Mouse (Mus musculus): ENCODE results near the gene Ret. TPM values are rescaled to one million over a fixed set of nuclear protein-coding genes. Genes with fewer than 3 reads are reported as not detected.

The Ret gene
- polyA plus RNA-seq, 1 experiment from 2014 or later: 7.8 TPM

GRCm38 (mm10) chr6:118138731-118139709, 58.5 kb downstream of the Ret start, which contains the start of gene Csgalnact2:
Gene Csgalnact2 (minus strand): TSS chr6:118139140.
- Histone ChIP-seq H3K9ac (ENCODE audit: low read depth, low read length) (peak within 1 kb of the TSS; percentile 80), H3K4me3 (ENCODE audit: low read depth, low read length) (peak within 1 kb of the TSS; percentile 69), H3K4me1 (ENCODE audit: control insufficient read depth, insufficient read depth, low read length) (peaks cover 7% of the 10 kb centered on the region), H3K36me3 (ENCODE audit: control insufficient read depth, insufficient read depth, low read length) (no peaks in the 10 kb centered on the region), H3K9me3 (replicated peaks; ENCODE audit: control insufficient read depth, low read length, poor library complexity, severe bottlenecking) (no peaks in the 10 kb centered on the region), H3K27me3 (ENCODE audit: control insufficient read depth, insufficient read depth, low read depth, low read length) (no peaks in the 10 kb centered on the region), H3K4me2 (ENCODE audit: low read length) (peak within 1 kb of the TSS; percentile 89), H3K27ac (ENCODE audit: low read length) (peak within 1 kb of the TSS; percentile 78)
- 5% methylated on average over 65 of the region's 66 CpGs for WGBS
- ATAC-seq: peak; percentile 99

DNA sequence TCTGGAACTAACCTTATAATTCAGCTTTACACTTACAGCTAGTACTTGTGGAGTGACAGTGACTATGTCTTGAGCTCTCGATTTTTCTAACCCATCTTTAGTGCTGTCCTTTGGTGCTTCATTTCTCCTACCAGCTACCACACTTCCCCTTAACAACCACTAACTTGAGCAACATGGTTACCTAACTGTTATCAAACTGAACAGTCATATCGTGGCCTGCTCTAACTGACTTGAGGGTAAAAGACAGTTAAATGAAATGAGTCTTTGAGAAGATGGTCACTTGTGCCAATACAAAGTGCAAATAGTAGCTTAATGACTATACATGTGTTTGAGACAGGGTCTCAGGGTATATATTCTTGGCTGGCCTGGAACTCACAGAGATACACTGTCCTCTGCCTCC, 60.4 kb downstream of the Ret start:
- no peak for ATAC-seq
- Histone ChIP-seq H3K4me2 (ENCODE audit: low read length) (no peak overlapping the region), H3K36me3 (ENCODE audit: control insufficient read depth, insufficient read depth, low read length) (no peaks in the 10 kb centered on the region), H3K4me1 (ENCODE audit: control insufficient read depth, insufficient read depth, low read length) (peaks cover 7% of the 10 kb centered on the region), H3K9me3 (replicated peaks; ENCODE audit: control insufficient read depth, low read length, poor library complexity, severe bottlenecking) (no peaks in the 10 kb centered on the region), H3K4me3 (ENCODE audit: low read depth, low read length) (no peak overlapping the region), H3K27me3 (ENCODE audit: control insufficient read depth, insufficient read depth, low read depth, low read length) (no peaks in the 10 kb centered on the region), H3K27ac (ENCODE audit: low read length) (no peak overlapping the region), H3K9ac (ENCODE audit: low read depth, low read length) (0 out of 2 replicates have a peak overlapping the region, but pooled peaks have one; percentile 14)
- whole genome bisulfite sequencing: 87% methylated on average over 2 of the region's 2 CpGs

DNA sequence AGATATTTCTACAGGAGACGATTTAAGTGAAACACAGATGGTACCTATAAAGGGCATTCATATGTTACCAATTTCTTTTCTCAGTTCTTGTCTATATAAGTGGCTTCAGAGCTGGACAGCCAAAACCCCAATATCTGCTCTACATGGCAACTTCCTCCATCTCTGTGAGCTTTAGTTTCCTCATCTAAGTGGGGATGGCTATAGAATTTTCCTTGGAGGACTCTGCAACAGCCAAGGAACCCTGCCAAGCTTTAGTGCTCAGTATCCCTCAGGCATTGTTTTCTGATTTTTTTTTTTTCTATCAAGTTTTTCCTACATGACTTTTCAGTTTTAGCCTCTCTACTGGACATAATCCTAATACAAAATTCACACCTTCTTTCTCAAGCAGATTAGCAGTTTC, 63.1 kb downstream of the Ret start:
- Histone ChIP-seq H3K27ac (ENCODE audit: low read length) (no peak overlapping the region), H3K4me1 (ENCODE audit: control insufficient read depth, insufficient read depth, low read length) (peaks cover 7% of the 10 kb centered on the region), H3K4me3 (ENCODE audit: low read depth, low read length) (no peak overlapping the region), H3K27me3 (ENCODE audit: control insufficient read depth, insufficient read depth, low read depth, low read length) (no peaks in the 10 kb centered on the region), H3K36me3 (ENCODE audit: control insufficient read depth, insufficient read depth, low read length) (no peaks in the 10 kb centered on the region), H3K9me3 (replicated peaks; ENCODE audit: control insufficient read depth, low read length, poor library complexity, severe bottlenecking) (no peaks in the 10 kb centered on the region), H3K9ac (ENCODE audit: low read depth, low read length) (no peak overlapping the region), H3K4me2 (ENCODE audit: low read length) (no peak overlapping the region)
- ATAC-seq: no peak
- WGBS: 89% methylated on average over 1 of the region's 1 CpGs

- Histone ChIP-seq H3K27me3 (ENCODE audit: control insufficient read depth, insufficient read depth, low read depth, low read length) (no peaks in the 10 kb centered on the region), H3K4me1 (ENCODE audit: control insufficient read depth, insufficient read depth, low read length) (no peaks in the 10 kb centered on the region), H3K9ac (ENCODE audit: low read depth, low read length) (no peak overlapping the region), H3K9me3 (replicated peaks; ENCODE audit: control insufficient read depth, low read length, poor library complexity, severe bottlenecking) (no peaks in the 10 kb centered on the region), H3K4me2 (ENCODE audit: low read length) (no peak overlapping the region), H3K36me3 (ENCODE audit: control insufficient read depth, insufficient read depth, low read length) (0 out of 2 replicates have a peak, but pooled peaks cover 3% of the 10 kb centered on the region), H3K27ac (ENCODE audit: low read length) (no peak overlapping the region), H3K4me3 (ENCODE audit: low read depth, low read length) (no peak overlapping the region)
- no peak for ATAC-seq
- WGBS: 80% methylated on average over 2 of the region's 2 CpGs
Observed at GRCm38 (mm10) chr6:118130022-118130421, 67.5 kb downstream of the Ret start.

DNA sequence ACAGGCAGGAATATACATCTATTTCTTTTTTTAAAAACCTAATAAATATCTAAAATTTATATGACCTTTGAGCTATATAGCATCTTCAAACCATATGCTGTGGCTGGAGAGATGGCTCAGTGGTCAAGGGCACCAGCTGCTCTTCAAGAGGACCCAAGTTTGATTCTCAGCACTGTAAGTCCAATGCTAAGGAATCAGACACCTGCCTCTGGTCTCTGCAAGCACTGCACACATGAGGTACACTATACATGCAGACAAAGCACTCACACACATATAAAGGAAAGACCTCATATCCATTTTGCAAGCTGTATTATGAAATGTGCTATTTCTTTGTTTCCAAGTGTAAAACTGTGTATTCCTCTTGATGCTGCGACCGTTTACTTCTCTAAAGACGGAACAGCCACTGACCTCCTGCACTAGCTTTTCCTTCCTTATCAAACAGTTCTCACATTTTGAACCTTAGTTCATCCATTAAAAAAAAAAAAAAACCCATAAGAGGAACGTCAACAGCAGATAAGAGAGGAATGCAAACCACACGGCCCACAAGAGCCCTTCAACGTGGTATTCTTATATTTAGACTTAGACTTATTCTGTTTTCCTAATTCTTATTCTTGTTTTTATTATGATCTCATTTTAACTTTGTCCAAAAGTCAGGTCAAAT, 69.6 kb downstream of the Ret start:
- WGBS: 93% methylated on average over 6 of the region's 6 CpGs
- Histone ChIP-seq H3K36me3 (ENCODE audit: control insufficient read depth, insufficient read depth, low read length) (peaks cover 10% of the 10 kb centered on the region; the same call in 1 of the 2 replicates), H3K4me2 (ENCODE audit: low read length) (no peak overlapping the region), H3K27me3 (ENCODE audit: control insufficient read depth, insufficient read depth, low read depth, low read length) (no peaks in the 10 kb centered on the region), H3K4me1 (ENCODE audit: control insufficient read depth, insufficient read depth, low read length) (no peaks in the 10 kb centered on the region), H3K4me3 (ENCODE audit: low read depth, low read length) (no peak overlapping the region), H3K27ac (ENCODE audit: low read length) (no peak overlapping the region), H3K9ac (ENCODE audit: low read depth, low read length) (no peak overlapping the region), H3K9me3 (replicated peaks; ENCODE audit: control insufficient read depth, low read length, poor library complexity, severe bottlenecking) (no peaks in the 10 kb centered on the region)
- no peak for ATAC-seq

- Histone ChIP-seq H3K4me1 (ENCODE audit: control insufficient read depth, insufficient read depth, low read length) (no peaks in the 10 kb centered on the region), H3K9ac (ENCODE audit: low read depth, low read length) (no peak overlapping the region), H3K4me2 (ENCODE audit: low read length) (no peak overlapping the region), H3K36me3 (ENCODE audit: control insufficient read depth, insufficient read depth, low read length) (peaks cover 10% of the 10 kb centered on the region; the same call in 1 of the 2 replicates), H3K4me3 (ENCODE audit: low read depth, low read length) (no peak overlapping the region), H3K27me3 (ENCODE audit: control insufficient read depth, insufficient read depth, low read depth, low read length) (no peaks in the 10 kb centered on the region), H3K27ac (ENCODE audit: low read length) (no peak overlapping the region), H3K9me3 (replicated peaks; ENCODE audit: control insufficient read depth, low read length, poor library complexity, severe bottlenecking) (no peaks in the 10 kb centered on the region)
- WGBS: 88% methylated on average over 7 of the region's 7 CpGs
- no peak for ATAC-seq
Observed at GRCm38 (mm10) chr6:118127198-118127597, 70.3 kb downstream of the Ret start.

- Histone ChIP-seq H3K9ac (ENCODE audit: low read depth, low read length) (no peak overlapping the region), H3K4me1 (ENCODE audit: control insufficient read depth, insufficient read depth, low read length) (no peaks in the 10 kb centered on the region), H3K4me2 (ENCODE audit: low read length) (no peak overlapping the region), H3K27me3 (ENCODE audit: control insufficient read depth, insufficient read depth, low read depth, low read length) (no peaks in the 10 kb centered on the region), H3K9me3 (replicated peaks; ENCODE audit: control insufficient read depth, low read length, poor library complexity, severe bottlenecking) (no peaks in the 10 kb centered on the region), H3K27ac (ENCODE audit: low read length) (no peak overlapping the region), H3K4me3 (ENCODE audit: low read depth, low read length) (no peak overlapping the region), H3K36me3 (ENCODE audit: control insufficient read depth, insufficient read depth, low read length) (peaks cover 10% of the 10 kb centered on the region; the same call in 1 of the 2 replicates)
- no peak for ATAC-seq
Observed at GRCm38 (mm10) chr6:118126577-118126976, 70.9 kb downstream of the Ret start.

DNA sequence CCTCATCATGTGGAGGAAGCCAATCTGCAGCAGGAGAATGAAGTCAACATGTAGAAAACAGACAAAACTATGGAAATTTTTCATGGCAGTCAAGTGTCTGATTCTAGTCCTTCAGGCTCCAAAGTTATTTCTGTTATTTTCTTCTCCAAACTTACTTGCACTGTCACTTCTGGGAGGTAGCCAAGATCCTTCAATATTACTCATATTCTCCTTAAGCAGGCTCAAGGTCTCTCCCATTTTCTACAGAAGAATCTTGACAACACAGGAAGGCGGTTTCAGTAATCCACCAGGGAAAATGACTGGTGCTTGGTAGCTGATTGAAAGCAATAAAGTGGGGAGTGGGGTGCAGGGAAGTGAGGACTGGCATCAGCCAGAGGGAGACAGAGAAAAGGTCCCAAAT, 74.8 kb downstream of the Ret start:
- H3K4me2 ChIP-seq (ENCODE audit: low read length): no peak overlapping the region
- no peak overlapping the region for H3K27ac ChIP-seq (ENCODE audit: low read length)
- peaks cover 10% of the 10 kb centered on the region for H3K36me3 ChIP-seq (ENCODE audit: control insufficient read depth, insufficient read depth, low read length)
- no peaks in the 10 kb centered on the region for H3K27me3 ChIP-seq (ENCODE audit: control insufficient read depth, insufficient read depth, low read depth, low read length)
- ATAC-seq: no peak
- no peak overlapping the region for H3K9ac ChIP-seq (ENCODE audit: low read depth, low read length)
- H3K4me3 ChIP-seq (ENCODE audit: low read depth, low read length): no peak overlapping the region
- H3K4me1 ChIP-seq (ENCODE audit: control insufficient read depth, insufficient read depth, low read length): no peaks in the 10 kb centered on the region
- WGBS: 91% methylated on average over 1 of the region's 1 CpGs
- no peaks in the 10 kb centered on the region for H3K9me3 ChIP-seq (replicated peaks; ENCODE audit: control insufficient read depth, low read length, poor library complexity, severe bottlenecking)

DNA sequence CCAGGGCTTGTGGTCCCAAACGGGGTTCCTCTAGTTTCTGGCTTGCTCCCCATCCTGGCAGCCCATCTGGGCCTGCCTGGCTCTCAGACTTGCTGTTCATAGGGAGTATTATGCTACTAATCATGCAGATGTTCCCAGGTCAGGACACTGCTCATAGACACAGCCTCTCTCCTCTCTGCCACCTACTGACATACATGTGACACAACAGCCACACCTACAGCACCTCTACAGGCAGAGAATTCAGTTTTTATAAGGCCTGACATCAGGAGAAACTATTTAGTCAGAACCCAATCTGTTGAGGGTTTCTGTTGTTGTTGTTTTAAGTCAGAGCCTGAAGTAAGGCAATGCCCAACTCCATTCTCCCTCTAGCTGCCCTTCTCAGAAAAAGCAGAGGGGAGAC, 85.7 kb downstream of the Ret start:
- Histone ChIP-seq H3K27me3 (ENCODE audit: control insufficient read depth, insufficient read depth, low read depth, low read length) (no peaks in the 10 kb centered on the region), H3K4me2 (ENCODE audit: low read length) (no peak overlapping the region), H3K4me1 (ENCODE audit: control insufficient read depth, insufficient read depth, low read length) (no peaks in the 10 kb centered on the region), H3K36me3 (ENCODE audit: control insufficient read depth, insufficient read depth, low read length) (peaks cover 16% of the 10 kb centered on the region), H3K9me3 (replicated peaks; ENCODE audit: control insufficient read depth, low read length, poor library complexity, severe bottlenecking) (no peaks in the 10 kb centered on the region), H3K9ac (ENCODE audit: low read depth, low read length) (no peak overlapping the region), H3K4me3 (ENCODE audit: low read depth, low read length) (no peak overlapping the region), H3K27ac (ENCODE audit: low read length) (no peak overlapping the region)
- 59% methylated on average over 1 of the region's 1 CpGs for WGBS
- ATAC-seq: no peak
